Mouse (Mus musculus): ENCODE data around the gene Olfr1451.
"Not testable (repeated sequence)": the region's sequence is repeated elsewhere in the genome, so short reads cannot be mapped to it uniquely, and the experiment has no call there.

The Olfr1451 gene

GRCm38 (mm10) chr19:12994714-12995113, at the start of gene Olfr1451:
Olfr1451 (plus strand) TSS chr19:12995014.
- DNase-seq = no peak

GRCm38 (mm10) chr19:12949958-12950357, 44.9 kb upstream of the Olfr1451 start, which contains the start of gene Olfr1450:
Olfr1450 (plus strand) TSS chr19:12950258.
- DNase-seq = no peak

GRCm38 (mm10) chr19:12970082-12970481, 24.7 kb upstream of the Olfr1451 start:
- DNase-seq = not testable (repeated sequence)

GRCm38 (mm10) chr19:12992316-12992715, 2.5 kb upstream of the Olfr1451 start:
- DNase-seq = not testable (repeated sequence)

- no peak for DNase-seq
These were observed 33.4 kb downstream of the Olfr1451 start, which contains the start of gene Olfr1453 for GRCm38 (mm10) chr19:13028227-13028626. Olfr1453 (minus strand) TSS chr19:13028327.
